Mouse (Mus musculus) CD4-positive, CD25-positive, alpha-beta regulatory T cell, adult 4 months (primary cell): Measurements from ENCODE around the gene Kctd11. TPM values are rescaled to one million over a fixed set of nuclear protein-coding genes. Genes with fewer than 3 reads are reported as not detected.
A peak's percentile ranks its signal among the peaks of the same experiment; 100 is the strongest.
"Not testable (repeated sequence)": the region's sequence is repeated elsewhere in the genome, so short reads cannot be mapped to it uniquely, and the experiment has no call there.

ENCODE experiments used
- ATAC-seq: one replicate; pipeline ENCODE4 v1.8.0; 2017
- polyA plus RNA-seq, 2 experiments: library from polyadenylated mRNA; unstranded; fragments of 100-300 nt; shearing (Covaris generic); gene quantifications; one replicate each; pipeline ENCODE4 v1.2.1; 2017

Kctd11 gene
- 1 to 10 TPM in 1 of 2 experiments, not detected in 1; 1.1 TPM for polyA plus RNA-seq

GRCm38 (mm10) chr11:69880853-69881603 is at the start of gene Kctd11:
Gene Kctd11 (minus strand): TSS chr11:69881406.
- ATAC-seq = peak; percentile 60

GRCm38 (mm10) chr11:69930176-69930575 is 49.0 kb upstream of the Kctd11 start:
- ATAC-seq = not testable (repeated sequence)

GRCm38 (mm10) chr11:69929712-69930111 is 48.5 kb upstream of the Kctd11 start:
- no peak for ATAC-seq

GRCm38 (mm10) chr11:69927501-69927900 is 46.3 kb upstream of the Kctd11 start:
- ATAC-seq = no peak

GRCm38 (mm10) chr11:69922796-69923195 is 41.6 kb upstream of the Kctd11 start:
- ATAC-seq = no peak

GRCm38 (mm10) chr11:69922012-69922756 is 41.0 kb upstream of the Kctd11 start:
- ATAC-seq = no peak

- ATAC-seq = peak; percentile 79
Observed at GRCm38 (mm10) chr11:69921114-69922011, 40.2 kb upstream of the Kctd11 start, which contains the start of gene Eif5a. Gene Eif5a (minus strand): TSS chr11:69921958.

- ATAC-seq = no peak
Observed at GRCm38 (mm10) chr11:69920266-69921031, 39.2 kb upstream of the Kctd11 start.

GRCm38 (mm10) chr11:69919661-69920265 is 38.6 kb upstream of the Kctd11 start:
- ATAC-seq = peak; percentile 48

- no peak for ATAC-seq
Observed at GRCm38 (mm10) chr11:69919053-69919452, 37.8 kb upstream of the Kctd11 start.

- ATAC-seq = no peak
Observed at GRCm38 (mm10) chr11:69918118-69918517, 36.9 kb upstream of the Kctd11 start.

GRCm38 (mm10) chr11:69917379-69917948 is 36.3 kb upstream of the Kctd11 start:
- ATAC-seq = no peak

- not testable (repeated sequence) for ATAC-seq
Observed at GRCm38 (mm10) chr11:69916652-69917378, 35.6 kb upstream of the Kctd11 start.

GRCm38 (mm10) chr11:69915667-69916627 is 34.7 kb upstream of the Kctd11 start:
- no peak for ATAC-seq

GRCm38 (mm10) chr11:69914917-69915430 is 33.8 kb upstream of the Kctd11 start:
- ATAC-seq = no peak

- ATAC-seq = no peak
Observed at GRCm38 (mm10) chr11:69914372-69914764, 33.2 kb upstream of the Kctd11 start.

- peak; percentile 93 for ATAC-seq
Observed at GRCm38 (mm10) chr11:69913554-69914371, 32.6 kb upstream of the Kctd11 start, which contains the start of gene Gps2. Gene Gps2 (plus strand): TSS chr11:69913888.
